Mouse (Mus musculus): ENCODE measurements around the gene Ccdc174. TPM values are rescaled to one million over a fixed set of nuclear protein-coding genes. Genes with fewer than 3 reads are reported as not detected.
A peak's percentile ranks its signal among the peaks of the same experiment; 100 is the strongest.

Ccdc174 gene
- 22.1 and 26.2 TPM in 2 replicates for polyA plus RNA-seq (2016; fragmentation: Nextera tagmentation; extraction: Ambion mirVana)

DNA sequence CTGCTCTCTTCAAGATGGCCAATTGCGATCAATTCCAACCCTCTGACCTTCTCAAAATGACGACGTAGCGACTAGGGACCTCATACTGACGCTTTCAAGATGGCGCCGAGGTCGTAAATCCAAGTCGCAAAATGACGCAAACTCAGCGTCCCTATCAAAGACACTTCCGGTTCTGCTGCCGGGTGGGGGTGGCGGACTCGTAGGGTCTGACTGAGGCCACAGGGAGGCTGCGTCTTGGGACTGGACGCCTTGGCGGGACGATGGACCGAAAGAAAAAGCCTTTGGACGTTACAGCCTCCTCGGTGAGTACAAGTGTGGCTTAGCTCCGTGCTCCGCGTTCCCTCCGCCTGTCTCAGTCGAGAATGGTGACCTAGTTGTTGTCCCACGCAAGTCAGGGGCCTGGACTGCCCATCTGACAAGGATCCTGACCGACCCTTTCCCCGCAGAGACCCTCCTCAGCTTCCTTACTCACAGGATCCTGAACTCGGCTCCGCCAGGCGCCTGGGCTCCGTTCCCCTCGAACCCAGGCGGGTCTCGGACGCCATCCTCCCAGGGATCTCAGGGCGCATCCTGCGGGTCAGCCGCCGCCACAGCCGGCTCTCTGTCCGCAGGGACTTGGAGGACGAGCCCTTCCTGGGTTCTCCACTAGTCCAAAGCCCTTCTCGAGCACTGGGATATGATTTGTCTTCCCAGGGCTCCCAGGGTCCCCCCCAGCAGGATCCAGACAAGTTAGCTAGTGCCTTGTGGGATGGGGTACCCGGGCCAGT is at the start of gene Ccdc174:
Gene Ccdc174 (plus strand): TSS at position 169 of the 767 bp plus-strand sequence.
- DNase-seq (ENCODE audit: low spot score), result peak; percentile 98
- H3K27me3 ChIP-seq (ENCODE audit: insufficient read depth, poor library complexity, severe bottlenecking), result no peaks in the 10 kb centered on the region; the same call in 1 of the 2 replicates
- peaks cover 16% of the 10 kb centered on the region for H3K36me3 ChIP-seq
- H3K4me3 ChIP-seq, result peak within 1 kb of the TSS; percentile 95
- peaks cover 5% of the 10 kb centered on the region for H3K4me1 ChIP-seq
- H3K27ac ChIP-seq, result peak within 1 kb of the TSS; percentile 92
- no peaks in the 10 kb centered on the region for H3K9me3 ChIP-seq
- WGBS, result under 1% methylated on average over 47 of the region's 47 CpGs

DNA sequence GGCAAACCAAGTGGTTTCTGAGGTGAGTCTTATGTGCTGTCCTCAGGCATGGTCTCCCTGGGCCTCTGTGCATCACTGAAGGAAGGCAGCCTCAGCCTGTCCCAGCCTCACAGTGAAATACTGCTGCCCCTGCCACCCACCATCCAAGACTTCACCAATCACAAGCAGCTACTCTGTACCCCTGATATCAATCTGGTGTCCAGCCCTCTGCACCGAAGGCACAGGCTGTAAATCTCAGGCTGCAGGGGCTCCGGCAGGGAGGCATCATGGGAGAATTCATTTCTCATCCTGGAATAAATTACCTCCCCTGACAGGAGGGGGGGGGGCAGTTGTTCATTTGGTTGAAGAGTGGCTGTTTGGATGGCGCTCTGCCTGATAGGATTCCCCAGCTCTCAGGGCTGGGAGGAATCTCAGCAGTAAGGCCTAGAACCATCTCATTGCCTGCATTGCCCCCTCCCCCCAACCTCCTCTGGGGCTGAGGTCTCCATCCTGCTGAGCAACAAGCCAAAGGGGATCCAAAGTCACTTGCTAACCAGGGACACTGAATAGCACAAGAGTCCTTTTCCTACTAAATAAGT is 44.9 kb upstream of the Ccdc174 start:
- Histone ChIP-seq H3K4me3 (no peak overlapping the region), H3K27ac (no peak overlapping the region), H3K9me3 (no peaks in the 10 kb centered on the region), H3K27me3 (ENCODE audit: insufficient read depth, poor library complexity, severe bottlenecking) (peaks cover 5% of the 10 kb centered on the region), H3K36me3 (no peaks in the 10 kb centered on the region), H3K4me1 (peaks cover 7% of the 10 kb centered on the region; the same call in 1 of the 2 replicates)
- DNase-seq (ENCODE audit: low spot score), result no peak
- 68% methylated on average over 3 of the region's 3 CpGs for WGBS

DNA sequence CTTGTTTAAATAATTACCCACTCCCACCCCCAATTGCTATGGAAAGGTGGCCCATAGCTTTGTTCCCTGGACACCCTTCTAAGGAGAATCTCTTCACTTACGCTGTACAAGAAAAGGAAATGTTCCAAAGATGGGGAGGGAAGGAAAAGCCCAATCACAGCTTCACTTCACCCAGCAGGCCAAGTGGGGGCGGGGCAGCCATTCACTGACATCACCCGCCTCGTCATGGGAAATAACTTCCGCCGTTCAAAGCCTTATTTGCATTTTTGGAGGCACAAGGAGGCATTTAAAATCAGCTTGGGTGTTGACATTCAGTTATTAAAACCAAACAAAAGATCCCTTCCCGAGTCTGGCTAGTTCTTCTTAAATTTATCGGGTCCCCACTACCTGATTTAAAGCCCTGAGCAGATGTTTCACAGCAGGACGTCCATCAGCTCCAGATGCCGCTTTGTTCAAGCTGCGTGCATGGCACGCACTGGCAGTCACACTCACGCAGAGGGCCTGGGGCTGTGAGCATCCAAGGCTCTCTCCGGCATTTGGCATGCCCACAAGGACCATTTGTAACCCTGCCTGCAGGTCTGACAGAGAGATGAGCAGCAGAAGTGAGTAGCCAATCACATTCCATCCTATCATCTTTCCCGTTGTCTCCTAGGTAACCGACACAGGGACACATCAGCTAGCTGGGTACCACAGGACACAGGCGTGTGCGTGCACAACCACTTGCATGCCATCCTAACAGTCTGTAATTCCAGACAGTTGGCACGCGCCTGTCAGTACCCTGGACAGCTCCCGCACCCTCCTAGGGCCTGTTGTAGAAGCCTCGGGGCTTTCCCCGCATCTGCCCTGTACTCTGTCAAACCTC is 38.6 kb upstream of the Ccdc174 start:
- Histone ChIP-seq H3K36me3 (no peaks in the 10 kb centered on the region), H3K9me3 (no peaks in the 10 kb centered on the region), H3K27ac (no peak overlapping the region), H3K27me3 (ENCODE audit: insufficient read depth, poor library complexity, severe bottlenecking) (peaks cover 63% of the 10 kb centered on the region), H3K4me1 (peaks cover 11% of the 10 kb centered on the region), H3K4me3 (no peak overlapping the region)
- peak; percentile 88 for DNase-seq (ENCODE audit: low spot score)
- WGBS, result 10% methylated on average over 23 of the region's 23 CpGs

DNA sequence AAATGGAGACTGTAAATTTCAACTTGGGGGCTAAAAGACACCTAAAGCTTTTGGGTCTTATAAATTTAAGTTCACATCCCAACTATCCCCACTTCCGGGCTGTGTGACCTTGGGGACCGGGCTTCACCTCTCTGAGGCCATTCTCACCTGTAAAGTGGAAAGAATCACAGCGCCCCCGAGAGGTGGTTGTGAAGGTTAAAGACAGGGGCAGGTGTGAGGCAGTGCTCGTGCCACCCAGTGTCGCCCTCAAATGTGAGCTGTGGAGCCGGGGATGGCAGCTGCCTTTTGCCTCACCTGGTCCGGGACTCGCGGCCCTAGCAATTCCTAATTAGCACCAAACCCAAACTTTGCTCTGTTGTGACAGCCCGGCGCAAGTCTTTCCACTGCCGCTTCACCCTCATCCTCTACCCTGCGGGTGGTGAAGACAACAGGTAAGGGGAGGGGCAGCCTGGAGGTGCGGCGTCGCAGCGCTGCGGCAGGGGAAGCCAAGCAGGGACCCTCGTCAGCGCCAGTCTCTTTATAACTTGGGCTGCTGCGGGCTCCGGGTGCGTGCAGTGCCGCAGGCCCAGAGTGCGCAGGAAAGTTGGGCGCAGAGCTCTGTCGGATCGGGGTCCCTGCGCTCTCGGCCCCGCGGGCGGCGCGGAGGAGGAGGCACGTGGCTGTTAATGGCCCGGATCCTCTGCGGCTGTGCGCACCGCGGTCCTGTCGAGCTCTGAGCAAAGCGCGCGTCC is 34.8 kb upstream of the Ccdc174 start:
- H3K4me1 ChIP-seq, result peaks cover 11% of the 10 kb centered on the region
- no peaks in the 10 kb centered on the region for H3K9me3 ChIP-seq
- peaks cover 92% of the 10 kb centered on the region for H3K27me3 ChIP-seq (ENCODE audit: insufficient read depth, poor library complexity, severe bottlenecking)
- no peaks in the 10 kb centered on the region for H3K36me3 ChIP-seq
- H3K27ac ChIP-seq, result peak overlapping the region; percentile 69
- no peak for DNase-seq (ENCODE audit: low spot score)
- 2% methylated on average over 46 of the region's 46 CpGs for WGBS
- peak overlapping the region; percentile 69 for H3K4me3 ChIP-seq

DNA sequence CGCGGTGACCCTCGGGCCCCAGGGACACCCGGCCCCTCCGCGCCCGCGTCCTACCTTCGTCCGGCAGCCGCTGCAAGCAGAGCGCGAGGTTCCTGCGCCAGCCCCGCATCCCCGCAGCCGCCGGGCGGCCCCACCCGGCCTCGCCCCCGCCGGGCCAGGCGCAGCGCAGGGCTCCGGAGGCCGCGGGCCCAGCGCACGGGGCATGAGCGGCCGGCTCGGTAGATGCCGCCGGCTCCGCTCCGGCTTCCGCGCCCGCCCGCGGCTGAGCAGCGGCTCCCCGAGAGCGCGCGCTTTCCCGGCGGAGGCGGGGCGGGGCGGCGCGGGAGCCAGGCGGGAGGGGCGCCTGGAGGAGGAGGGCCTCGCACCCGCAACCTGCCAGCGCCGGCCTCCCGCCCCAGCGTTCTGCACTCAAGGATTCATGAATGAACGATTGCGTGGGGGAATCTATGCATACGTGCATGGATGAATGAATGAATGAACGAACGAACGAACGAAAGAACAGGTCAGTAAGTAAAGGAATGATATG is 34.2 kb upstream of the Ccdc174 start:
- Histone ChIP-seq H3K27ac (peak overlapping the region; percentile 69), H3K36me3 (no peaks in the 10 kb centered on the region), H3K27me3 (ENCODE audit: insufficient read depth, poor library complexity, severe bottlenecking) (peaks cover 88% of the 10 kb centered on the region), H3K4me1 (peaks cover 11% of the 10 kb centered on the region), H3K4me3 (peak overlapping the region; percentile 69), H3K9me3 (no peaks in the 10 kb centered on the region)
- no peak for DNase-seq (ENCODE audit: low spot score)
- 7% methylated on average over 68 of the region's 69 CpGs for WGBS

DNA sequence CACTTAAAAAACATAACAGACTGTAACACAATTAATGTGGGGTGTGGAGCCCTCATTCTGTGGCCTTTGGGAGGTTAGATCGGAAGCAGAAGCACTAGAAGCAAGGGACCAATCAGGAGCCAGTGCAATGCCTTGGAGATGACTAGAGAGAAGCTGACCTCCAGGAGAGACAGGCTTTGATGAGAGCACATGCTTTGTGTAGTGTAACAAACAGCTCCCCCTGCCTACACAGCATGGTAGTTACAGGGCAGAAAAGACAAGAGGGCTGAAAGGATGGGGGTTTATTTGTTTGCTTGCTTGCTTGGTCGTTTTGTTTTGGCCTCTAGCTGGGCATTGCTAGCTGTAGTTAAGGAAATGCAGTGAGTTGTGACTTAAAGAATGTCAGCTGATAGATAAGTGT is 25.3 kb upstream of the Ccdc174 start:
- WGBS, result 10% methylated on average over 2 of the region's 2 CpGs
- no peak for DNase-seq (ENCODE audit: low spot score)
- peaks cover 34% of the 10 kb centered on the region for H3K27me3 ChIP-seq (ENCODE audit: insufficient read depth, poor library complexity, severe bottlenecking)

DNA sequence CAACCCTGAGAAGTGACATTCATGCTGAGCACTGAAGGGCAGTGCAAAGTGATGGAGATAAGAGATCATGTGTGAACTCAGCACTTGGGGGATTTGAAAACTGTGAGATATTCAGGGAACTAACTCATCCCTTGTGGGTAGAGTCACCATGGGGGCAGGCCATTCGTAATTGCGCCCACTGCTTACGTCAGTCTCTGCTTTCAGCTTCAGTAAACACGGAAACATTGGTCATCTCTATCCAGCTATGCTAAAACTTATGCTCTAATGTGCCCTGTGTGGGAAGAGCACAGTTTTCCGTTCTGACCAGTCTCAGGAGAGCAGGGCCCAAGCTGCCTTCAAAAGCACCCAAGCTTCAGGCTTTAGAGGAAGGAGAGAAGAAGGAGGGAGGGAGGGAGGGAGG is 19.5 kb upstream of the Ccdc174 start:
- Histone ChIP-seq H3K4me1 (peaks cover 7% of the 10 kb centered on the region; the same call in 1 of the 2 replicates), H3K36me3 (no peaks in the 10 kb centered on the region), H3K4me3 (no peak overlapping the region), H3K27me3 (ENCODE audit: insufficient read depth, poor library complexity, severe bottlenecking) (peaks cover 34% of the 10 kb centered on the region), H3K9me3 (no peaks in the 10 kb centered on the region), H3K27ac (no peak overlapping the region)
- WGBS, result 45% methylated on average over 5 of the region's 5 CpGs
- DNase-seq (ENCODE audit: low spot score), result no peak

More for the DNA sequence above, 25.3 kb upstream of the Ccdc174 start:
- Histone ChIP-seq H3K36me3 (no peaks in the 10 kb centered on the region), H3K4me3 (no peak overlapping the region), H3K9me3 (no peaks in the 10 kb centered on the region), H3K27ac (no peak overlapping the region), H3K4me1 (no peaks in the 10 kb centered on the region)

DNA sequence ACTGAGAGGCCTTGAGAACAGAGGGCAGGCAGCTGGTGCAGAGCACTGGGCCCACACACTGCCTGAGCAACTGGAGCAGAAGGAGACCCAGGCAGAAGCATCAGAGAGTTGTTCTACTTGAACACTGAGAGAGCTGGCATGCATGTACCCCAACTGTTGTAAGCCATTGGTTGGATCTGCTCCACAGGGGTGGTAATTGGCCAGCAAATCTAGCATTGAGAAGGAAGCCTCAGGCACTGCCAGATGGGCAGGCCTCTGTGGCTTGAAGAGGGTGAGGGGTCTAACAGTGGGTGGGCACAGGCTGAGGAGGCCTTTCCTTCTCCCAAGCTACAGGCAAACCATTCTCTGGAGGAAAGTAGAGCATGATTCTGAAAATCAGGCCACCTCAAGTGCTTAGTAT is 15.0 kb upstream of the Ccdc174 start:
- no peaks in the 10 kb centered on the region for H3K36me3 ChIP-seq
- no peaks in the 10 kb centered on the region for H3K9me3 ChIP-seq
- H3K27ac ChIP-seq, result no peak overlapping the region
- peaks cover 5% of the 10 kb centered on the region; the same call in 1 of the 2 replicates for H3K4me1 ChIP-seq
- H3K27me3 ChIP-seq (ENCODE audit: insufficient read depth, poor library complexity, severe bottlenecking), result peaks cover 10% of the 10 kb centered on the region; the same call in 1 of the 2 replicates
- DNase-seq (ENCODE audit: low spot score), result no peak
- no peak overlapping the region for H3K4me3 ChIP-seq

DNA sequence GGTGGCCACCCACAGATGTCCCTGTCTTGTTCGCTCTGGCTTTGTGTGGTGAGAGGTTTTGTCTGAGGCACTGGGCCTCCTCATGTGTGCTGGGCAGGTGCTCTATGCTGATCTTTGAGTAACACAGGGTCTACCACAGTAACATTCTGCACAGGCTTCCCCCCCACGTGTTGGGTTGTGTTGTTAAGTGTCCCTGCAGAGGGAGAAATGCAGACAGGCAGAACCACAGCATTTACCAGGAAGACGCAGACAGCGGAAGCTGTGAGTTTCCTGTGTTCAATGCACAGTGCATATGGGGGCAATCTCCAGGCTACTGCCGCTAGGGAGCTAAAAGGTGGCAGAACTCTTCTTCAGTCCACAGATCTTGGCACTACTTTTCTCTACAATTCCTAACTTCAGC is 13.3 kb upstream of the Ccdc174 start:
- Histone ChIP-seq H3K36me3 (no peaks in the 10 kb centered on the region), H3K4me1 (no peaks in the 10 kb centered on the region), H3K27ac (no peak overlapping the region), H3K4me3 (no peak overlapping the region), H3K9me3 (no peaks in the 10 kb centered on the region), H3K27me3 (ENCODE audit: insufficient read depth, poor library complexity, severe bottlenecking) (peaks cover 10% of the 10 kb centered on the region; the same call in 1 of the 2 replicates)
- 76% methylated on average over 5 of the region's 5 CpGs for WGBS
- no peak for DNase-seq (ENCODE audit: low spot score)

DNA sequence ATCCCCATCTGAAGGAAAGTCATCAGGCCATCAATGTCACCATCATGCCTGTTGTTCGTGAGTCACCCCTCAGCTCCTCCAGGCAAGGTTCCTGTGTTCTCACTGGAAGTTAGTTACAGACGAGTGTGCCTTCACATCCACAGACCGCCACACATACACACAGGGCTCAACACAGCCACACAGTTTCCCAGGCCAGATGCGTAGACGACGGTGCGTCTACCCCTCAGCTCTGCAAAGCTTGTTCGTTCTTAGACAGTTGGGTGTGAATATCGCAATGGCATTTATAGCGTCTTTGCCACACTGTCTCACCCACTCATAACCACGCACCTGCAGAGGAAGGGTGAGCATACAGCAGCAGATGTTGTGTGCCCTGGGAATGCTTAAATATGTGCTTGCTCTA is 12.3 kb upstream of the Ccdc174 start:
- WGBS, result 90% methylated on average over 11 of the region's 11 CpGs
- Histone ChIP-seq H3K4me3 (no peak overlapping the region), H3K27me3 (ENCODE audit: insufficient read depth, poor library complexity, severe bottlenecking) (peaks cover 10% of the 10 kb centered on the region; the same call in 1 of the 2 replicates), H3K27ac (no peak overlapping the region), H3K9me3 (no peaks in the 10 kb centered on the region), H3K4me1 (no peaks in the 10 kb centered on the region), H3K36me3 (no peaks in the 10 kb centered on the region)
- DNase-seq (ENCODE audit: low spot score), result no peak

DNA sequence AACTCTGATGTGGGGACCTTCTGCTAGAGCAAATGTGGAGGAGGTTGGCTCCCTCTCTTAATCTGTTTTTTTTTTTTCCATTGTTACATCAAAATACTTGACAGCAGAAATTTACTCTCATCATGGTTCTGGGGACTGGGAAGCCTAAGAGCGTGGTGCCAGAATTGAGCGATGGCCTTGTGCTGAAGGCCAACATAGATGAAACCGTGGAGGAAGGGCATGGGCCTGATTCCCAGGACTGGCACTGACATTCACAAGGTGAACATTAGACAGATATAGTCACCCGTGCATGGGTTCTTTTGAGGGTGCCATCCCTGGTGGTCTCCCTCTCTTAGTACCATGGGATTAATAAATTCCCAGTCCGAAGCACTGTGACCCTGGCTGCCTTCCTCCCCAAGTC is 9.8 kb upstream of the Ccdc174 start:
- Histone ChIP-seq H3K27me3 (ENCODE audit: insufficient read depth, poor library complexity, severe bottlenecking) (peaks cover 17% of the 10 kb centered on the region; the same call in 1 of the 2 replicates), H3K27ac (no peak overlapping the region), H3K9me3 (no peaks in the 10 kb centered on the region), H3K36me3 (no peaks in the 10 kb centered on the region), H3K4me1 (peaks cover 11% of the 10 kb centered on the region), H3K4me3 (no peak overlapping the region)
- DNase-seq (ENCODE audit: low spot score), result no peak
- WGBS, result 86% methylated on average over 5 of the region's 5 CpGs

DNA sequence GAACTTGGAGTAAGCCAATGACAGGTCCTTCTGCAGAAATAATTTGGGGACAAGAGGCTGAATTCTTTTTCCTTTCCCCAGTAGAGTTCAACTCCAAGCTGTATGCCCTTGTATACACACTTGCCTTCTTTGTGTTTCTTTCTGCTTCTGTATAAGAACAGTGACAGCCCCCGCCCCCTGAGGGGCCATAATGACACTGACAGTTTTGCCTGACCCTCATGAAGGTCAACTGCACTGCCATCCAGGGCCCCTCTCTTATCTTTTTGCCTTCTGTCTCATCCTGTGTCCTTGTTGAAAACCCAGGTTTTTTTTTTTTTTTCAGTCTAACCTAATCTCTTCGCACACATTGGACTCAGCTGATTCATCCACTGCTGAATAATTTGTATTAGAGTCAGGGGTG is 5.1 kb upstream of the Ccdc174 start:
- Histone ChIP-seq H3K9me3 (no peaks in the 10 kb centered on the region), H3K27me3 (ENCODE audit: insufficient read depth, poor library complexity, severe bottlenecking) (peaks cover 8% of the 10 kb centered on the region; the same call in 1 of the 2 replicates), H3K36me3 (no peaks in the 10 kb centered on the region), H3K27ac (0 out of 2 replicates have a peak overlapping the region, but pooled peaks have one; percentile 42), H3K4me3 (no peak overlapping the region), H3K4me1 (peaks cover 16% of the 10 kb centered on the region)
- no peak for DNase-seq (ENCODE audit: low spot score)
- 60% methylated on average over 2 of the region's 2 CpGs for WGBS

Data from heart, embryonic 10.5 days (tissue).